Mouse (Mus musculus) A20 (cell line): ENCODE data around the gene Gm9887.

Source experiments
- DNase-seq: peaks from one replicate; pipeline ENCODE4 v3.0.0-alpha.2; 2011; ENCODE audit warnings: low read depth, low spot score

Gm9887 gene

GRCm38 (mm10) chr12:69360997-69361899 is 11.0 kb downstream of the Gm9887 start:
- DNase-seq, result peak; percentile 100

GRCm38 (mm10) chr12:69360655-69360996 is 11.6 kb downstream of the Gm9887 start:
- DNase-seq, result peak; percentile 94

GRCm38 (mm10) chr12:69357300-69357646 is 15.0 kb downstream of the Gm9887 start:
- DNase-seq, result no peak

DNA sequence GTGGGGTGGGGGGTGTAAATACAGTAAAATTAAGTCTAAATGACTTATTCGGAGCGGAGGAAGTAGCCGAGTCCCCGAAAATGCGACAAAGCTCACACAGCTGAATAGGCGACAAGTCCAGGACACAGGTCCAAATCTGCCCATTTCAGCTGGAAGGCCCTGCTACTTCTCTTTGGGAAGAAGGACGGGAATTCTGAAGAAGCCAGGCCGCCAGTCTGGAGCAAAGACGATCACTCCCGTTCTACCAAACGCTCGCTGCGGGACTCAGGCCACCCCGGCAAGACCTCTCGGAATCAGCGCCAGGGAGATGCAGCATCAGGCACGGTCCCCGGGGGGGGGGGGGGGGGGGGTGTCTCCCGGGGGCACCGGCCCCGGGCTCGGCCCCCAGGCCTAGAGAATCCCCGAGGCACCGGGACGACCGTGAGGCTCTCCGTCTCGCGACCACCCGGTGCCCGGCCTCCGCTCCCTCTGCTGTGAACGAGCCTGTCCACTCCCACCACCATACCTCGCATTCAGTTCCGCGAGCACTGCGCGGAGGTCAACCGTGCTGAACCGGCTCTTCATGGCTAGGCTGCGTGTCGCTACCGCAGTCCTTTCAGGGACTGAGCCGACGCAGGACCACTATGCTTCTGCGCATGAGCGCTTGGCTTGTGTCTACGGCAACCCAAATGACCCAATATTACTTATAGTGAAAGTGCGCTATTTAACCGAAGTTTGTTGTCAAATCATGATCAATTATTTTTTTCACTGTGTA is 15.5 kb downstream of the Gm9887 start, which contains the start of gene Nemf:
Nemf (minus strand) TSS at position 620 of the 754 bp plus-strand sequence.
- peak; percentile 92 for DNase-seq

GRCm38 (mm10) chr12:69351685-69352084 is 20.6 kb downstream of the Gm9887 start:
- peak; percentile 46 for DNase-seq

- no peak for DNase-seq
Observed at GRCm38 (mm10) chr12:69349928-69350327, 22.3 kb downstream of the Gm9887 start.

- DNase-seq, result peak; percentile 46
Observed at GRCm38 (mm10) chr12:69333547-69333946, 38.7 kb downstream of the Gm9887 start.

GRCm38 (mm10) chr12:69332147-69332546 is 40.1 kb downstream of the Gm9887 start:
- no peak for DNase-seq

DNA sequence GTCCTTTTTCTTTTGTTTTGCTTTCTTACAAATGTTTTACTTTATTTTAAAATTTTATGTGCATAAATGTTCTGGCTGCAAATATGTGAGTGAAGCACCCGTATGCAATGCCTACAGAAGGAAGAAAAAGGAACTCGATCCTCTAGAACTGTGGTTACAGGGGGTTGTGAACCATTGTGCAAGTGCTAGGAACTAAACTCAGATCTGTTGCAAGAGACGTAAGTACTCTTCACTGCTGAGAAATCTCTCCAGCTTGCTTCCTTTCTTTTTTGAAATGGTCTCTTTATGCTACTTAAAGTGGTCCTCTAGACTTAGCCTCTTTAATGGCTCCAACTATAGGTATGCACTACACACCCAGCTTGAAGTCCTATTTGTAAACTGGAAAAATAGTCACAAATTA is 41.1 kb downstream of the Gm9887 start:
- no peak for DNase-seq
